Mouse (Mus musculus) stomach, embryonic 14.5 days (tissue): ENCODE data around the gene Cnot4. TPM values are rescaled to one million over a fixed set of nuclear protein-coding genes. Genes with fewer than 3 reads are reported as not detected.
A peak's percentile ranks its signal among the peaks of the same experiment; 100 is the strongest.

ENCODE experiments used
- ATAC-seq: fragments of 200-750 bp; cut with Nextera tagmentation; 2 replicates; pipeline ENCODE4 v1.8.0; 2017; ENCODE audit warnings: low read depth, moderate TSS enrichment; ENCODE audit not compliant: insufficient number of reproducible peaks, insufficient read depth, low FRiP score
- H3K27ac ChIP-seq: fragments of 300-500 bp; sonication (generic); 2 replicates; pipeline ENCODE4 v1.5.1; 2014; ENCODE audit warnings: mild to moderate bottlenecking, low read length, moderate library complexity, mixed read lengths
- H3K27me3 ChIP-seq: fragments of 300-500 bp; sonication (generic); 2 replicates; pipeline ENCODE4 v1.6.1; 2014; ENCODE audit warnings: low read length, control low read depth, mixed read lengths; ENCODE audit not compliant: control insufficient read depth, insufficient read depth
- H3K36me3 ChIP-seq: fragments of 300-500 bp; sonication (generic); 2 replicates; pipeline ENCODE4 v1.6.1; 2014; ENCODE audit warnings: mild to moderate bottlenecking, control low read depth, low read length, moderate library complexity, mixed read lengths; ENCODE audit not compliant: control insufficient read depth, insufficient read depth
- H3K4me1 ChIP-seq: fragments of 300-500 bp; sonication (generic); 2 replicates; pipeline ENCODE4 v1.6.1; 2014; ENCODE audit warnings: low read length, control low read depth, mixed read lengths; ENCODE audit not compliant: control insufficient read depth, insufficient read depth
- H3K4me2 ChIP-seq: fragments of 300-500 bp; sonication (generic); replicated peaks from 2 replicates; pipeline ENCODE4 v1.6.1; 2014; ENCODE audit warnings: low read depth, low read length, control low read depth
- H3K4me3 ChIP-seq: fragments of 300-500 bp; sonication (generic); 2 replicates; pipeline ENCODE4 v1.5.1; 2014; ENCODE audit warnings: low read depth, low read length, control low read depth
- H3K9ac ChIP-seq: fragments of 300-500 bp; sonication (generic); replicated peaks from 2 replicates; pipeline ENCODE4 v1.6.1; 2014; ENCODE audit warnings: low read depth, mild to moderate bottlenecking, control low read depth, low read length, moderate library complexity, mixed read lengths
- H3K9me3 ChIP-seq: fragments of 300-500 bp; sonication (generic); 2 replicates; pipeline ENCODE4 v1.6.1; 2016; ENCODE audit warnings: low read depth, low read length, control low read depth; ENCODE audit not compliant: control insufficient read depth
- WGBS: fragments of 180-500 bp; shearing (Covaris S2); extraction: QIAGEN DNeasy Blood & Tissue Kit; methylation state at CpG from one replicate; pipeline ENCODE4 v1.1.7; 2014; 5-methylcytosine and 5-hydroxymethylcytosine counted together
- polyA plus RNA-seq: library from polyadenylated mRNA; unstranded; fragments of >200 nt; fragmentation: Nextera tagmentation; extraction: Ambion mirVana; gene quantifications from 2 replicates; pipeline ENCODE4 v1.2.1, GENCODE M21; 2014

Cnot4 gene
- polyA plus RNA-seq, 1 experiment from 2014 or later: 36.5 TPM

- no peak overlapping the region for H3K9ac ChIP-seq
- H3K36me3 ChIP-seq: no peaks in the 10 kb centered on the region
- no peak overlapping the region for H3K27ac ChIP-seq
- H3K9me3 ChIP-seq: no peaks in the 10 kb centered on the region
- 65% methylated on average over 5 of the region's 5 CpGs for WGBS
- H3K4me2 ChIP-seq: peak overlapping the region; percentile 53
- H3K4me3 ChIP-seq: no peak overlapping the region
- H3K27me3 ChIP-seq: no peaks in the 10 kb centered on the region
- ATAC-seq: no peak
- H3K4me1 ChIP-seq: no peaks in the 10 kb centered on the region
These were observed 138.8 kb downstream of the Cnot4 start for GRCm38 (mm10) chr6:34994692-34995091.

DNA sequence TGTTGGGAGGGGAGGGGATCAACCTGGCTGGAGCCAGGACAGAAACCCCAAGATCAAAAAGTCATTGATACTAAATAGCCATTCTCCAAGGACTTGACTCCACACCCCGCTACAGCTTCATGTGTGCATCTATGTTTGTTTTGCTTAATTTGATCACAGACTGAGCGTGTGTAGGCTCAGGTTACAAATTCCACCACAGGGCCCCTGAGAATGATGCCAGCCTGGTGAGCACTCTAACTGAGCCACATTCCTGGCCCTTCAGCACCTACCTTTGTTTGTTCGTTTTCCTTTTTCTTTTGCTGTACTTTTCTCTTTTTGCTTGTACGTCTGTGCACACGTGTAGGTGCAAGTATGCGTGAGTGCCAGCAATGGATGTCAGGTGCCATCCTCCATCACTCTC is 144.3 kb downstream of the Cnot4 start:
- no peak overlapping the region for H3K4me2 ChIP-seq
- no peaks in the 10 kb centered on the region for H3K27me3 ChIP-seq
- WGBS: 54% methylated on average over 6 of the region's 6 CpGs
- peaks cover 3% of the 10 kb centered on the region; the same call in 1 of the 2 replicates for H3K4me1 ChIP-seq
- no peak overlapping the region for H3K9ac ChIP-seq
- H3K27ac ChIP-seq: no peak overlapping the region
- H3K36me3 ChIP-seq: no peaks in the 10 kb centered on the region
- H3K4me3 ChIP-seq: no peak overlapping the region
- no peaks in the 10 kb centered on the region for H3K9me3 ChIP-seq
- no peak for ATAC-seq

GRCm38 (mm10) chr6:34988081-34988761 is 145.3 kb downstream of the Cnot4 start, which contains the start of gene Slc23a4:
Slc23a4 (minus strand) TSS chr6:34988404.
- H3K4me2 ChIP-seq: peak within 1 kb of the TSS; percentile 29
- H3K36me3 ChIP-seq: no peaks in the 10 kb centered on the region
- H3K27me3 ChIP-seq: no peaks in the 10 kb centered on the region
- H3K4me3 ChIP-seq: no peak within 1 kb of the TSS; the same call in 1 of the 2 replicates
- no peaks in the 10 kb centered on the region for H3K9me3 ChIP-seq
- H3K4me1 ChIP-seq: peaks cover 3% of the 10 kb centered on the region; the same call in 1 of the 2 replicates
- WGBS: 10% methylated on average over 20 of the region's 20 CpGs
- no peak within 1 kb of the TSS for H3K9ac ChIP-seq
- peak; percentile 70 for ATAC-seq
- peak within 1 kb of the TSS; percentile 44; the same call in 1 of the 2 replicates for H3K27ac ChIP-seq

- Histone ChIP-seq H3K4me3 (no peak overlapping the region), H3K4me2 (no peak overlapping the region)
These were observed 146.4 kb downstream of the Cnot4 start for GRCm38 (mm10) chr6:34987085-34987645.

GRCm38 (mm10) chr6:34980661-34981060 is 152.9 kb downstream of the Cnot4 start:
- Histone ChIP-seq H3K27me3 (no peaks in the 10 kb centered on the region), H3K9ac (no peak overlapping the region), H3K4me2 (no peak overlapping the region), H3K4me1 (no peaks in the 10 kb centered on the region), H3K4me3 (no peak overlapping the region), H3K9me3 (no peaks in the 10 kb centered on the region), H3K36me3 (no peaks in the 10 kb centered on the region), H3K27ac (no peak overlapping the region)
- ATAC-seq: no peak
- WGBS: 57% methylated on average over 9 of the region's 9 CpGs

More at GRCm38 (mm10) chr6:34987085-34987645, 146.4 kb downstream of the Cnot4 start:
- 76% methylated on average over 12 of the region's 12 CpGs for WGBS
- peaks cover 3% of the 10 kb centered on the region; the same call in 1 of the 2 replicates for H3K4me1 ChIP-seq
- H3K27me3 ChIP-seq: no peaks in the 10 kb centered on the region
- no peaks in the 10 kb centered on the region for H3K9me3 ChIP-seq
- H3K36me3 ChIP-seq: no peaks in the 10 kb centered on the region
- H3K9ac ChIP-seq: no peak overlapping the region
- no peak for ATAC-seq
- H3K27ac ChIP-seq: no peak overlapping the region

GRCm38 (mm10) chr6:34979291-34979690 is 154.2 kb downstream of the Cnot4 start:
- no peaks in the 10 kb centered on the region for H3K9me3 ChIP-seq
- H3K36me3 ChIP-seq: no peaks in the 10 kb centered on the region
- 78% methylated on average over 3 of the region's 3 CpGs for WGBS
- H3K4me3 ChIP-seq: no peak overlapping the region
- no peaks in the 10 kb centered on the region for H3K27me3 ChIP-seq
- no peak for ATAC-seq
- H3K9ac ChIP-seq: no peak overlapping the region
- H3K4me2 ChIP-seq: no peak overlapping the region
- H3K27ac ChIP-seq: no peak overlapping the region
- H3K4me1 ChIP-seq: no peaks in the 10 kb centered on the region

Other genes starting within 250 kb of the Cnot4 start
- gene Wdr91, start 222.8 kb downstream of the Cnot4 start, polyA plus RNA-seq: 9.7 and 10.7 TPM in 2 replicates
- not detected in 2 replicates for gene Stra8, start 213.6 kb downstream of the Cnot4 start, polyA plus RNA-seq
- 3.2 and 3.4 TPM in 2 replicates for gene Slc23a4, start 145.3 kb downstream of the Cnot4 start, polyA plus RNA-seq
- gene Nup205, start 43.7 kb upstream of the Cnot4 start, polyA plus RNA-seq: 42.3 and 46.7 TPM in 2 replicates
- gene Slc13a4, start 174.4 kb upstream of the Cnot4 start, polyA plus RNA-seq: 0.29 and 0.39 TPM in 2 replicates
- gene Fam180a, start 192.4 kb upstream of the Cnot4 start, polyA plus RNA-seq: 2.7 and 2.9 TPM in 2 replicates